In genomic region chr7:141447110-141447991, GRCm38 (mm10) we compare ENCODE assay signal across 8 mouse cellular contexts. TPM values are rescaled to one million over a fixed set of nuclear protein-coding genes. Genes with fewer than 3 reads are reported as not detected.
A peak's percentile ranks its signal among the peaks of the same experiment; 100 is the strongest.
DNase-seq lines count a peak whose midpoint lies in the region; ATAC-seq and TF ChIP-seq lines count a peak whose summit lies in the region.

Gene Rplp2 (plus strand): TSS chr7:141447370.

- H3K4me3 ChIP-seq in bone marrow, adult 2 months (replicated peaks; ENCODE audit: control insufficient read depth, low read depth, low read length), result peak within 1 kb of the TSS; percentile 94
- peak within 1 kb of the TSS; percentile 91 for H3K4me3 ChIP-seq in embryonic facial prominence, embryonic 15.5 days (replicated peaks)
- peak within 1 kb of the TSS; percentile 79 for H3K4me3 ChIP-seq in kidney, embryonic 15.5 days (replicated peaks)

- WGBS in bone marrow, adult 2 months, result under 1% methylated on average over 63 of the region's 63 CpGs
- under 1% methylated on average over 63 of the region's 63 CpGs for WGBS in embryonic facial prominence, embryonic 15.5 days
- under 1% methylated on average over 63 of the region's 63 CpGs for WGBS in kidney, embryonic 15.5 days

- DNase-seq in 416B (ENCODE audit: low read depth) (peak; percentile 99), liver (peak; percentile 93)
- DNase-seq in heart, adult 9 months (ENCODE audit: low spot score in 2 of 2), result peak; percentile 92 to 96
- DNase-seq in spleen, postnatal 4 days (ENCODE audit: low spot score in 2 of 2), result peak; percentile 92 to 95

- no peaks in the 10 kb centered on the region for H3K27me3 ChIP-seq in embryonic facial prominence, embryonic 15.5 days
- H3K27me3 ChIP-seq in kidney, embryonic 15.5 days, result no peaks in the 10 kb centered on the region

- peak; percentile 91 for ATAC-seq in embryonic facial prominence, embryonic 15.5 days (ENCODE audit: insufficient number of reproducible peaks, low FRiP score, low TSS enrichment, low read depth)
- peak; percentile 89 for ATAC-seq in kidney, embryonic 15.5 days (replicated peaks; ENCODE audit: low FRiP score)
- ATAC-seq in monocyte, adult 5-6 weeks (replicated peaks; ENCODE audit: insufficient number of reproducible peaks, low FRiP score, low TSS enrichment, poor library complexity, severe bottlenecking), result peak; percentile 89

- peaks cover 2% of the 10 kb centered on the region; the same call in 1 of the 2 replicates for H3K4me1 ChIP-seq in bone marrow, adult 2 months (ENCODE audit: control insufficient read depth, insufficient read depth, low read length)
- peaks cover 34% of the 10 kb centered on the region for H3K4me1 ChIP-seq in embryonic facial prominence, embryonic 15.5 days
- H3K4me1 ChIP-seq in kidney, embryonic 15.5 days, result peaks cover 41% of the 10 kb centered on the region

- no peaks in the 10 kb centered on the region for H3K9me3 ChIP-seq in embryonic facial prominence, embryonic 15.5 days (replicated peaks)
- H3K9me3 ChIP-seq in kidney, embryonic 15.5 days (replicated peaks), result no peaks in the 10 kb centered on the region

- peak within 1 kb of the TSS; percentile 59 for H3K4me2 ChIP-seq in embryonic facial prominence, embryonic 15.5 days (replicated peaks)
- H3K4me2 ChIP-seq in kidney, embryonic 15.5 days, result peak within 1 kb of the TSS; percentile 57

- H3K36me3 ChIP-seq in embryonic facial prominence, embryonic 15.5 days, result peaks cover 38% of the 10 kb centered on the region
- peaks cover 39% of the 10 kb centered on the region for H3K36me3 ChIP-seq in kidney, embryonic 15.5 days

- no peak for TF ChIP-seq CTCF in bone marrow, adult 2 months (IDR thresholded peaks at IDR 0.05; ENCODE audit: control insufficient read depth, insufficient read depth, low read length)

- H3K9ac ChIP-seq in embryonic facial prominence, embryonic 15.5 days, result peak within 1 kb of the TSS; percentile 97
- peak within 1 kb of the TSS; percentile 89 for H3K9ac ChIP-seq in kidney, embryonic 15.5 days

- TF ChIP-seq POLR2A in bone marrow, adult 2 months (IDR thresholded peaks at IDR 0.05; ENCODE audit: borderline replicate concordance, control insufficient read depth, low read depth, low read length), result peak; percentile 93; the same call in 1 of the 2 replicates

- H3K27ac ChIP-seq in bone marrow, adult 2 months (ENCODE audit: control insufficient read depth, insufficient read depth, low read depth, low read length, poor library complexity), result peak within 1 kb of the TSS; percentile 76
- H3K27ac ChIP-seq in embryonic facial prominence, embryonic 15.5 days (replicated peaks), result peak within 1 kb of the TSS; percentile 94
- peak within 1 kb of the TSS; percentile 91 for H3K27ac ChIP-seq in kidney, embryonic 15.5 days

RNA-seq across cellular contexts. Expression of gene Rplp2, which starts in this region (rescaled TPM):
- polyA plus RNA-seq in bone marrow, adult 2 months (2011; ENCODE audit: insufficient read depth, insufficient read length, low replicate concordance, missing spikeins), result 2,580 and 2,615 TPM in 2 replicates
- polyA plus RNA-seq in embryonic facial prominence, embryonic 15.5 days (2015; fragmentation: Nextera tagmentation; extraction: Ambion mirVana), result 1,341 and 1,344 TPM in 2 replicates
- polyA plus RNA-seq in kidney, embryonic 15.5 days (2015; fragmentation: Nextera tagmentation; extraction: Ambion mirVana), result 1,339 and 1,510 TPM in 2 replicates
- 2,770 to 3,796 TPM (median 2,928 TPM) in 3 replicates for total RNA-seq in monocyte, adult 5-6 weeks (2017)

Comparison
In these comparisons a context has a peak if more than half of its experiments do, and no peak if none do; other contexts are left out.
1. Peak in every context shown above with its lines: DNase-seq, ATAC-seq, H3K4me3 ChIP-seq and H3K27ac ChIP-seq.